Mouse (Mus musculus): ENCODE measurements around the gene Fgf4. TPM values are rescaled to one million over a fixed set of nuclear protein-coding genes. Genes with fewer than 3 reads are reported as not detected.

Fgf4 gene
- polyA plus RNA-seq, 1 experiment from 2014 or later, result not detected

DNA sequence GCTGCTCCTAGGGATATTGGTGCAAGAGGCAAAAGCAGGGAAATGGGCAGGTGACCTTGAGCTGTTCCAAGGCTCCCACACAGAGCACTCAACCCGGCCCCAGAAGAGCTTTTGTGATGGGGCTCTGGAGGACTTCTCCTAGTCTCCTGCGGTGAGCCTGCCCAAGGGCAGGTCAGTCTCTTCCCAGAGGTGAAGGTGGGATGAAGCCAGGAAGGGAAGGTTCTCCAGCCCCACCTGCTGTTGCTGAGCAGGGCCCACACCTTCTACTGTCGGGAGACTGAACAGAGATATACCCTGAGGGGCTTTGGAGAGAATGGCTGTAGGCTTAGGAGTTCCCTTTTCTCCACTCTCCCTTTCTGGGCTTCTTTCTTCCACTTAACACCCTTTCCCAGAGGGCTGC lies 4.2 kb downstream of the Fgf4 start:
- no peak for ATAC-seq (ENCODE audit: low FRiP score)
- Histone ChIP-seq H3K27me3 (replicated peaks) (no peaks in the 10 kb centered on the region), H3K9me3 (replicated peaks) (no peaks in the 10 kb centered on the region), H3K27ac (replicated peaks) (no peak overlapping the region), H3K4me3 (replicated peaks) (no peak overlapping the region), H3K4me1 (no peaks in the 10 kb centered on the region), H3K4me2 (no peak overlapping the region), H3K9ac (replicated peaks) (no peak overlapping the region), H3K36me3 (no peaks in the 10 kb centered on the region)
- 52% methylated on average over 3 of the region's 3 CpGs for WGBS

DNA sequence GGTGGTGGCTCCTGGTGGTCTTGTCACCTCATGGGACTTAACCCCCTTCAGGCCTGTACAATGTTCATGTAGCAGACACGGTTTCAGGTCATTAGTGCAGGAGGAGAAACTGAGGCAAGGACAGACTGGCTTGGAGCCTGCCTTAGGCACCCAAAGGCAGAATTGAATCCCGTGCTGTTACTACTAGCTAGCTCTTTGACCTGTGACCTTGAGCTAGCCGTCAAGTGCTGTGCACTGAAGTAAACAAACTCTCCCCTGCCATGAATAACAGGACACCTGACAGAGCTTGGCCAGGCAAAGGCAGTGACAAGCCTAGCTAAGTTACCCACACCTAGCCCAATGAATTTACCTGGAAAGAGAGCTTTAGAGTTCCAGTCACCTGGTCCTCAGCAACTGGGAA lies 7.8 kb downstream of the Fgf4 start:
- WGBS, result 64% methylated on average over 3 of the region's 3 CpGs
- ATAC-seq (ENCODE audit: low FRiP score), result no peak

DNA sequence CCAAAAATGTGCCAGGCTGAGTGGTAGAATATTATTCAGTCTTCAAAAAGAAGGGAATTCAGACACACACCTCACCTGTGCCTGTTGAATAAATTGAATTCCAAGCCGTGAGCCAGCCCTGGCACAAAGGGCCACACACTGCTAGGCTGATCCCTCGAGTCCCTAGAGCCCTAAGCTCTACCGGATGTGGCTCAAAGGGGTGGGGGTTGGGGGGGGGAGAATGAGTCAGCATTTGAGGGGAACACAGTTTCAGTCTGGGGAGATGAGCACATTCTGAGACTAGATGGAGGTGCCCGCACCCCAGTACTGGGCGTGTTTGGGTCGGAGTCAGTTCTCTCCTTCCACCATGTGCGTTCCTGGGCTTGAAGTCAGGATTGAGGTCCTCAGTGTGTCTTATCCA lies 10.0 kb downstream of the Fgf4 start:
- no peak overlapping the region for H3K4me3 ChIP-seq (replicated peaks)
- no peak overlapping the region for H3K9ac ChIP-seq (replicated peaks)
- peaks cover 37% of the 10 kb centered on the region for H3K27me3 ChIP-seq (replicated peaks)
- no peak overlapping the region for H3K4me2 ChIP-seq
- no peaks in the 10 kb centered on the region for H3K9me3 ChIP-seq (replicated peaks)
- 93% methylated on average over 7 of the region's 7 CpGs for whole genome bisulfite sequencing
- H3K27ac ChIP-seq (replicated peaks), result no peak overlapping the region
- no peaks in the 10 kb centered on the region for H3K36me3 ChIP-seq
- no peak for ATAC-seq (ENCODE audit: low FRiP score)
- H3K4me1 ChIP-seq, result peaks cover 14% of the 10 kb centered on the region

More for the DNA sequence above, 7.8 kb downstream of the Fgf4 start:
- Histone ChIP-seq H3K27me3 (replicated peaks) (peaks cover 16% of the 10 kb centered on the region), H3K4me2 (no peak overlapping the region), H3K4me1 (no peaks in the 10 kb centered on the region), H3K4me3 (replicated peaks) (no peak overlapping the region), H3K36me3 (no peaks in the 10 kb centered on the region), H3K27ac (replicated peaks) (no peak overlapping the region), H3K9ac (replicated peaks) (no peak overlapping the region), H3K9me3 (replicated peaks) (no peaks in the 10 kb centered on the region)

DNA sequence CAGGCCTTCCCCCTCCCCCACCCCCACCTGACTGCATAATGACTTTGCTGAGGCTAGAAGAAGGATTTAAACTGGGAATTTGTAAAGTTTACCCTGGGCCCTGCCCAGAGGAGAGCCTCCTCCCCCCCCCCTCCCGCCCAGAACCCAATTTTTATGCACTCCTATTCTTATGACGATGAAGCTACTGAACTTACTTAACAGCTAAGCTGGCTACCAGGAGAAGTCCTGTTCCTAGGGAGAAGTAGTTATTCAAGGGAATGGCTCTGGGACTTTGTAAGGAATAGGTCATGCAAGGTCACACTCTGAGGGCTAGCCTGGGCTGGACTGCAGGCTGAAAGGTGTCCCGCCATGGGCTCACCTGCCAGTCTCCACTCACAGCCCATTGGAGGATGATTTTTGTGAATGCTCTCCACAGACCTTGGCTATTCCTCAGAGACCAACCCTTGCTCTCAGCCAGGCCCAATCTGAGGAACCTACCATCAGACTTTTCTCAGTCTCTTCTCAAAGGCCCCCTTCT lies 10.7 kb downstream of the Fgf4 start:
- Histone ChIP-seq H3K9ac (replicated peaks) (no peak overlapping the region), H3K4me3 (replicated peaks) (no peak overlapping the region), H3K4me1 (peaks cover 15% of the 10 kb centered on the region), H3K9me3 (replicated peaks) (no peaks in the 10 kb centered on the region), H3K27me3 (replicated peaks) (peaks cover 45% of the 10 kb centered on the region), H3K27ac (replicated peaks) (no peak overlapping the region), H3K36me3 (no peaks in the 10 kb centered on the region), H3K4me2 (no peak overlapping the region)
- 67% methylated on average over 3 of the region's 3 CpGs for WGBS
- ATAC-seq (ENCODE audit: low FRiP score), result no peak

DNA sequence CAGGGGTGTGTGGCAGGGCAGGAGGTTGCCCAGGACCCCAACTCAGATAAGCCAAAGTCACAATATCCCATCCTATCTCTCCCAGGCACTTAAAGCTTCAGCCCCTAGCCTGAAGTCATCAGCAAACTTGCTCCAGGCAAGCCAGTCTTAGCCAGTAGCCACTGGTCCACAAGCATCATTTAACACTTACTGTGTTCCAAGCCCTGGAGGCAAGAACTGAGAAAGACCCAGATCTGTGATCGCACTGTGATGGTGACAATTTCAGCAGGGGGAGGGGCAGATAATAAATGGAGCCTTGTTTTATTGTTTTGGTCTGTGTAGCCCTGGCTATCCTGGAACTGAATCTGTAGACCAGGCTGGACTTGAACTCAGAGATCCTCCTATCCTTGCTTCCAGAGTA lies 11.5 kb downstream of the Fgf4 start:
- WGBS, result 81% methylated on average over 1 of the region's 1 CpGs
- peaks cover 15% of the 10 kb centered on the region for H3K4me1 ChIP-seq
- H3K27ac ChIP-seq (replicated peaks), result no peak overlapping the region
- no peak overlapping the region for H3K4me2 ChIP-seq
- H3K9ac ChIP-seq (replicated peaks), result no peak overlapping the region
- H3K4me3 ChIP-seq (replicated peaks), result no peak overlapping the region
- H3K27me3 ChIP-seq (replicated peaks), result peaks cover 52% of the 10 kb centered on the region
- ATAC-seq (ENCODE audit: low FRiP score), result no peak
- no peaks in the 10 kb centered on the region for H3K9me3 ChIP-seq (replicated peaks)
- no peaks in the 10 kb centered on the region for H3K36me3 ChIP-seq

DNA sequence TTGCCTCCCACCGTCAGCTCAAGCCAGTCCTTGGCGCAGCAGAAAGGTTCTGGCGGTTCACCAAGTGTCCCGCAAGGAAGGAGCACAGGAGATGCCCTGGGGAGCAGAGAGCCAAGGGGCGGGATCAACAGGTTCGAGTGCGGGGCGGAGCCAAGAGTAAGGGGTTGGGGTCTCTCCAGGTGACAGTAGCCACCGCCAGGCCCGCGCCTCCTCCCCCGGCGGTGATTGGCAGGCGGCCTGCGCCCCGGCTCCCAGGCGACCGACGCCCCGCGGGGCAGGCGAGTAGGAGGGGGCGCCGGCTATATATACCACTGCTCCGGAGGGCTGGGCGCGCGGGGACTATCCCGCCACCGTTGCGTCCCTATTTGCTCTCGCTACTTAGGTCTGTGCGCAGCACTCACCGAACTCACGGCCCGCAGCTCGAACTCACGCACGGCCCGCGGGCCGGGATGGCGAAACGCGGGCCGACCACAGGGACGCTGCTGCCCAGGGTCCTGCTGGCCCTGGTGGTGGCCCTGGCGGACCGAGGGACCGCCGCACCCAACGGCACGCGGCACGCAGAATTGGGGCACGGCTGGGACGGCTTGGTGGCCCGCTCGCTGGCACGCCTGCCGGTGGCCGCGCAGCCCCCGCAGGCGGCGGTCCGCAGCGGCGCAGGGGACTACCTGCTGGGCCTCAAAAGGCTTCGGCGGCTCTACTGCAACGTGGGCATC lies 14.0 kb downstream of the Fgf4 start:
- peaks cover 15% of the 10 kb centered on the region for H3K4me1 ChIP-seq
- no peak overlapping the region for H3K27ac ChIP-seq (replicated peaks)
- H3K9me3 ChIP-seq (replicated peaks), result no peaks in the 10 kb centered on the region
- peak overlapping the region; percentile 37 for H3K4me2 ChIP-seq
- no peaks in the 10 kb centered on the region for H3K36me3 ChIP-seq
- peak overlapping the region; percentile 19 for H3K4me3 ChIP-seq (replicated peaks)
- under 1% methylated on average over 56 of the region's 72 CpGs for WGBS
- H3K27me3 ChIP-seq (replicated peaks), result peaks cover 76% of the 10 kb centered on the region
- ATAC-seq (ENCODE audit: low FRiP score), result no peak
- H3K9ac ChIP-seq (replicated peaks), result no peak overlapping the region

DNA sequence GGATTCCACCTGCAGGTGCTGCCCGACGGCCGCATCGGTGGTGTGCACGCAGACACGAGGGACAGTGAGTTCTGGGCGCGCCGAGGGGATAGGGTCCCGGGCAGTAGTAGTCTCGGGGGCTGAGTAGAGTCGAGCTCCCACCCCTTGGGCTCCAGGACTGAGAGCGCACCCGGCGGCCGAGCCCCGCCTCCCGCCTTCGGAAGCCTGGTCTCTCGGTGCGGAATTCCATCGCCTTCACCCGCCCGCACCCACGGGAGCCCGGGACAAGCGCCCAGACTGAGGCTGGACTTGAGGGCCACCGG lies 14.6 kb downstream of the Fgf4 start:
- Histone ChIP-seq H3K4me1 (peaks cover 15% of the 10 kb centered on the region), H3K27me3 (replicated peaks) (peaks cover 79% of the 10 kb centered on the region), H3K4me3 (replicated peaks) (peak overlapping the region; percentile 19), H3K27ac (replicated peaks) (no peak overlapping the region), H3K36me3 (no peaks in the 10 kb centered on the region), H3K9me3 (replicated peaks) (no peaks in the 10 kb centered on the region), H3K9ac (replicated peaks) (no peak overlapping the region), H3K4me2 (peak overlapping the region; percentile 37)
- ATAC-seq (ENCODE audit: low FRiP score), result no peak
- 1% methylated on average over 28 of the region's 28 CpGs for WGBS

GRCm38 (mm10) chr7:144862126-144862525 lies 15.0 kb downstream of the Fgf4 start:
- H3K4me3 ChIP-seq (replicated peaks), result peak overlapping the region; percentile 19; the same call in 1 of the 2 replicates
- peaks cover 15% of the 10 kb centered on the region for H3K4me1 ChIP-seq
- H3K36me3 ChIP-seq, result no peaks in the 10 kb centered on the region
- no peaks in the 10 kb centered on the region for H3K9me3 ChIP-seq (replicated peaks)
- 2% methylated on average over 15 of the region's 15 CpGs for WGBS
- H3K27me3 ChIP-seq (replicated peaks), result peaks cover 83% of the 10 kb centered on the region
- no peak overlapping the region for H3K9ac ChIP-seq (replicated peaks)
- no peak overlapping the region for H3K27ac ChIP-seq (replicated peaks)
- peak overlapping the region; percentile 37; the same call in 1 of the 2 replicates for H3K4me2 ChIP-seq
- no peak for ATAC-seq (ENCODE audit: low FRiP score)

- Histone ChIP-seq H3K9ac (replicated peaks) (no peak overlapping the region), H3K4me3 (replicated peaks) (no peak overlapping the region), H3K4me2 (no peak overlapping the region), H3K27me3 (replicated peaks) (peaks cover 89% of the 10 kb centered on the region), H3K36me3 (no peaks in the 10 kb centered on the region), H3K27ac (replicated peaks) (no peak overlapping the region), H3K4me1 (peaks cover 15% of the 10 kb centered on the region), H3K9me3 (replicated peaks) (no peaks in the 10 kb centered on the region)
- WGBS, result 4% methylated on average over 18 of the region's 18 CpGs
- ATAC-seq (ENCODE audit: low FRiP score), result no peak
Observed at GRCm38 (mm10) chr7:144862712-144863111, 15.5 kb downstream of the Fgf4 start.

DNA sequence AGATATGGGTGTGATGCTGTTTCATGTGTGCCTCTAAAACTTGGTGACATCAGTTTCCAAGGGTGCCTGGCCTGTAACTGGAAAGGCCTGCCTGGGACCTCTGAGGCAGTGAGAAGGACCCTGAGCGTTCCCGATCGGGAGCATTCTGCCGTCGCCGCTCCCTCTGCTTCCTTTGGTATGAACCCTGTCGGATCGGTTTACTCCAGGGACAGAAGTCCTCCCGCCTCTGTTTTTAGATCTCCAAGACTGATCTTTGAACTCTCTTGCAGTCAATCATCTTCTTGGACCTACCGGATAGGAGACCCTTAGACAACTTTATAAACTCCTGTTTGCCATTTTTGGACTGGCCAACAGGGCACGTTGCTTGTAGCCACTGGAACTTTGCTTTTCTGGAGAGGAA lies 16.0 kb downstream of the Fgf4 start:
- H3K9ac ChIP-seq (replicated peaks), result no peak overlapping the region
- H3K27ac ChIP-seq (replicated peaks), result no peak overlapping the region
- ATAC-seq (ENCODE audit: low FRiP score), result no peak
- H3K27me3 ChIP-seq (replicated peaks), result peaks cover 89% of the 10 kb centered on the region
- H3K4me2 ChIP-seq, result no peak overlapping the region
- H3K4me3 ChIP-seq (replicated peaks), result no peak overlapping the region
- no peaks in the 10 kb centered on the region for H3K36me3 ChIP-seq
- H3K9me3 ChIP-seq (replicated peaks), result no peaks in the 10 kb centered on the region
- 2% methylated on average over 11 of the region's 11 CpGs for WGBS
- H3K4me1 ChIP-seq, result peaks cover 15% of the 10 kb centered on the region

GRCm38 (mm10) chr7:144864160-144864670 lies 17.0 kb downstream of the Fgf4 start:
- Histone ChIP-seq H3K4me1 (peaks cover 15% of the 10 kb centered on the region), H3K27ac (replicated peaks) (no peak overlapping the region), H3K27me3 (replicated peaks) (peaks cover 82% of the 10 kb centered on the region), H3K9me3 (replicated peaks) (no peaks in the 10 kb centered on the region), H3K36me3 (no peaks in the 10 kb centered on the region), H3K9ac (replicated peaks) (no peak overlapping the region), H3K4me2 (no peak overlapping the region), H3K4me3 (replicated peaks) (no peak overlapping the region)
- no peak for ATAC-seq (ENCODE audit: low FRiP score)
- 50% methylated on average over 3 of the region's 3 CpGs for WGBS

- Histone ChIP-seq H3K27ac (replicated peaks) (no peak overlapping the region), H3K4me1 (peaks cover 1% of the 10 kb centered on the region; the same call in 1 of the 2 replicates), H3K9ac (replicated peaks) (no peak overlapping the region), H3K4me2 (no peak overlapping the region), H3K36me3 (no peaks in the 10 kb centered on the region), H3K9me3 (replicated peaks) (no peaks in the 10 kb centered on the region), H3K27me3 (replicated peaks) (peaks cover 52% of the 10 kb centered on the region), H3K4me3 (replicated peaks) (no peak overlapping the region)
- no peak for ATAC-seq (ENCODE audit: low FRiP score)
- WGBS, result 68% methylated on average over 4 of the region's 4 CpGs
Observed at GRCm38 (mm10) chr7:144867161-144867560, 20.0 kb downstream of the Fgf4 start.

Measured in neural tube, embryonic 15.5 days (tissue).